Mouse (Mus musculus) stomach, postnatal 0 days (tissue): ENCODE results near the gene Aqr.

ENCODE experiments used
- CTCF ChIP-seq: IDR thresholded peaks from 2 replicates; pipeline ENCODE4 v1.5.1; 2016; ENCODE audit warnings: antibody characterized with exemption, low read depth, mild to moderate bottlenecking, moderate library complexity
- EP300 ChIP-seq: optimal IDR thresholded peaks from 2 replicates; pipeline ENCODE3; 2016; ENCODE audit warnings: antibody characterized with exemption

DNA sequence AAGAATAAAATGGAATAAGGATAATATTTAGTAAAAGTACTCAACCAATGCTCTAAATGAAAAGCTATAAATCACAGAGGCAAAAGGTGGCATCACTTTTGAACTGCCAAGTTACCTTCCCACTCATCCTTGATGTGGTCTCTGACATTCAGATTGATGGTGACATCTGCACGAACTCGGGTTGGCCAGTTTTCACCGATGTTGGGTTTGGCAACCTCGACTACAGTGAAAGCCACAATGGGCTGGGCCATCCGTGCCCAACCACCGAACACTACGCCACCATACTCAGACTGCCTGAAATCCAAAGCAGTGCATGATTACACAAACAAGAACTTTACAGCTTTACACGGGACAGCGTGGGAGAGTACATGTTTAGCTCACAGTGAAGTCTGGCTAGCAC, 50.1 kb downstream of the Aqr start:
- TF ChIP-seq EP300 (no peak), CTCF (no peak)
